ENCODE assay signal across 13 mouse cellular contexts in the genomic region with DNA sequence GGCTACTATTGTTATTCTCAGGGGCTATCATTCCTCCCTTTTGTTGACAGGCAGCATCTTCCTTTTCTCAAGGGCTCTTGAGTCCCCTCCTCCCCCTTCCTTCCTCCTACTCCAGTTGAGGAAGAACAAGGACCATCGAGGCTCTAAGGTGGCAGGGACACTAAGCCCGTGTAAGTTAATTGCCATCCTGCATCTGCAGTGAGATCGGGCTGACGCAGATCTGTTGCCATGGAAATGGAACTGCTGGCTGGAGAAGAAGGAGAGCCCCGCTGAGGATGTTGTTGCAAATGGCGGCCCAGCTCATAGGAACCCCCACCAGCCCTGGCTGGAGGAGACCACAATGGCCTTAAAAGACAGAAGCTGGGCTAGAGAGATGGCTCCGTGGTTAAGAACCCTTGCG. TPM values are rescaled to one million over a fixed set of nuclear protein-coding genes. Genes with fewer than 3 reads are reported as not detected.
DNase-seq lines count a peak whose midpoint lies in the region; ATAC-seq lines count a peak whose summit lies in the region.
"Had no signal": no experiment of that assay in that cellular context is flagged by ENCODE, and none has a peak within 500 bp of the region (broad histone marks: within the 10 kb centered on the region; RNA-seq: fewer than 3 reads in every experiment).

No protein-coding gene starts in this region.

- peak overlapping the region; percentile 66 for H3K27ac ChIP-seq in forebrain, embryonic 15.5 days (replicated peaks)
- no peak overlapping the region for H3K27ac ChIP-seq in heart, embryonic 12.5 days (ENCODE audit: poor library complexity, severe bottlenecking)
- H3K27ac ChIP-seq: limb, embryonic 12.5 days; macrophage had no signal

- WGBS in forebrain, embryonic 15.5 days: 8% methylated on average over 8 of the region's 8 CpGs
- WGBS in heart, embryonic 12.5 days: 31% methylated on average over 8 of the region's 8 CpGs

- peak; percentile 37; the same call in 1 of the 2 replicates for ATAC-seq in forebrain, embryonic 15.5 days (replicated peaks)
- no peak for ATAC-seq in heart, embryonic 12.5 days (ENCODE audit: insufficient number of reproducible peaks, low FRiP score)
- ATAC-seq: CD4-positive, CD25-positive, alpha-beta regulatory T cell, adult 4 months had no signal

- H3K4me1 ChIP-seq in forebrain, embryonic 15.5 days: peaks cover 19% of the 10 kb centered on the region; the same call in 1 of the 2 replicates
- peaks cover 26% of the 10 kb centered on the region for H3K4me1 ChIP-seq in heart, embryonic 12.5 days (replicated peaks)

- no peak overlapping the region for H3K9ac ChIP-seq in forebrain, embryonic 15.5 days (replicated peaks)
- H3K9ac ChIP-seq in heart, embryonic 12.5 days: no peak overlapping the region
- H3K9ac ChIP-seq: limb, embryonic 12.5 days had no signal

- no peak overlapping the region for H3K4me3 ChIP-seq in forebrain, embryonic 15.5 days
- H3K4me3 ChIP-seq in heart, embryonic 12.5 days: no peak overlapping the region
- H3K4me3 ChIP-seq: limb, embryonic 12.5 days had no signal

- peaks cover 3% of the 10 kb centered on the region; the same call in 1 of the 2 replicates for H3K27me3 ChIP-seq in forebrain, embryonic 15.5 days
- peaks cover 42% of the 10 kb centered on the region for H3K27me3 ChIP-seq in heart, embryonic 12.5 days (replicated peaks)

- H3K36me3 ChIP-seq in forebrain, embryonic 15.5 days: no peaks in the 10 kb centered on the region
- no peaks in the 10 kb centered on the region for H3K36me3 ChIP-seq in heart, embryonic 12.5 days
- H3K36me3 ChIP-seq: limb, embryonic 12.5 days had no signal

- intact Hi-C loops in left cerebral cortex, postnatal 36 days (cut with DNase I): no loop called here

- peak; percentile 53 for DNase-seq in left cerebral cortex, adult 11 months (ENCODE audit: low spot score)
- DNase-seq in left cerebral cortex, adult 8-10 months (ENCODE audit: low spot score in 2 of 2): no peak
- DNase-seq in left cerebral cortex, postnatal 36 days (ENCODE audit: low spot score in 2 of 2): peak; percentile 33 to 45
- peak; percentile 76 to 84 for DNase-seq in right cerebral cortex, postnatal 10 days (ENCODE audit: low spot score in 2 of 2)
- no peak for DNase-seq in spleen, postnatal 4 days (ENCODE audit: low spot score in 2 of 2)
- no peak for DNase-seq in ovary, postnatal 36 days (ENCODE audit: low spot score)
- DNase-seq: gastrocnemius, postnatal 25 days; thymus, adult 18-20 months had no signal

- H3K9me3 ChIP-seq in forebrain, embryonic 15.5 days: no peaks in the 10 kb centered on the region
- no peaks in the 10 kb centered on the region for H3K9me3 ChIP-seq in heart, embryonic 12.5 days (replicated peaks)
- H3K9me3 ChIP-seq: limb, embryonic 12.5 days had no signal

- peak overlapping the region; percentile 11; the same call in 1 of the 2 replicates for H3K4me2 ChIP-seq in forebrain, embryonic 15.5 days (replicated peaks)
- no peak overlapping the region for H3K4me2 ChIP-seq in heart, embryonic 12.5 days
- H3K4me2 ChIP-seq: limb, embryonic 12.5 days had no signal

RNA-seq across cellular contexts. Expression of gene Tmem130, which starts 3.2 kb away (rescaled TPM):
- total RNA-seq in left cerebral cortex, adult 8-10 months (2022): 100 to 1,000 TPM; 187 to 205 (median 196) TPM
- polyA plus RNA-seq in forebrain, embryonic 15.5 days (2015; fragmentation: Nextera tagmentation; extraction: Ambion mirVana): 132 and 153 TPM in 2 replicates
- total RNA-seq in left cerebral cortex, postnatal 36 days (2021): 100 to 1,000 TPM; 163 to 174 TPM
- polyA plus RNA-seq in heart, embryonic 12.5 days (2016; fragmentation: Nextera tagmentation; extraction: Ambion mirVana): 0.46 and 0.93 TPM in 2 replicates
- total RNA-seq: gastrocnemius, postnatal 25 days had no signal
- polyA plus RNA-seq: CD4-positive, CD25-positive, alpha-beta regulatory T cell, adult 4 months; macrophage had no signal

RNA-seq across cellular contexts. Expression of gene Trrap, which starts 9.1 kb away (rescaled TPM):
- total RNA-seq in left cerebral cortex, adult 8-10 months (2022): 100 to 1,000 TPM; 136 to 161 (median 156) TPM
- 75.8 and 82.2 TPM in 2 replicates for polyA plus RNA-seq in forebrain, embryonic 15.5 days (2015; fragmentation: Nextera tagmentation; extraction: Ambion mirVana)
- total RNA-seq in left cerebral cortex, postnatal 36 days (2021): 100 to 1,000 TPM; 135 to 196 TPM
- 61.5 and 66.0 TPM in 2 replicates for polyA plus RNA-seq in heart, embryonic 12.5 days (2016; fragmentation: Nextera tagmentation; extraction: Ambion mirVana)

Comparison
In these comparisons a context has a peak if more than half of its experiments do, and no peak if none do; other contexts are left out.
1. DNase-seq: peak in left cerebral cortex, adult 11 months (single experiment), left cerebral cortex, postnatal 36 days (2 of 2) and right cerebral cortex, postnatal 10 days (2 of 2); none in left cerebral cortex, adult 8-10 months (0 of 2), spleen, postnatal 4 days (0 of 2) and ovary, postnatal 36 days (single experiment).